Mouse (Mus musculus): ENCODE data around the gene Gm20517. TPM values are rescaled to one million over a fixed set of nuclear protein-coding genes. Genes with fewer than 3 reads are reported as not detected.
A peak's percentile ranks its signal among the peaks of the same experiment; 100 is the strongest.

The Gm20517 gene
- polyA plus RNA-seq, 1 experiment from 2014 or later: 1.1 TPM

GRCm38 (mm10) chr17:47630678-47631065, 19.3 kb downstream of the Gm20517 start, which contains the start of gene Usp49:
Gene Usp49, plus strand, starts transcription at chr17:47630690.
- Histone ChIP-seq H3K27ac (replicated peaks) (peak within 1 kb of the TSS; percentile 93), H3K9me3 (ENCODE audit: control insufficient read depth, low read length) (no peaks in the 10 kb centered on the region), H3K4me3 (ENCODE audit: low read depth, low read length) (peak within 1 kb of the TSS; percentile 79), H3K27me3 (ENCODE audit: control insufficient read depth, insufficient read depth, low read length) (no peaks in the 10 kb centered on the region), H3K36me3 (ENCODE audit: control insufficient read depth, insufficient read depth, low read length) (peaks cover 7% of the 10 kb centered on the region; the same call in 1 of the 2 replicates), H3K4me1 (replicated peaks; ENCODE audit: control insufficient read depth, insufficient read depth) (peaks cover 3% of the 10 kb centered on the region; the same call in 1 of the 2 replicates), H3K4me2 (replicated peaks; ENCODE audit: low read depth) (peak within 1 kb of the TSS; percentile 98), H3K9ac (ENCODE audit: low read length) (peak within 1 kb of the TSS; percentile 68)
- DNase-seq (ENCODE audit: low spot score): no peak
- TF ChIP-seq EP300 (optimal IDR thresholded peaks at IDR 0.05) (no peak), CTCF (IDR thresholded peaks at IDR 0.05; ENCODE audit: low read depth) (no peak)
- no peak for ATAC-seq (ENCODE audit: low FRiP score, low TSS enrichment)
- 0% methylated on average over 3 of the region's 3 CpGs for WGBS

- Histone ChIP-seq H3K9me3 (ENCODE audit: control insufficient read depth, low read length) (no peaks in the 10 kb centered on the region), H3K9ac (ENCODE audit: low read length) (no peak overlapping the region), H3K4me3 (ENCODE audit: low read depth, low read length) (no peak overlapping the region), H3K4me1 (replicated peaks; ENCODE audit: control insufficient read depth, insufficient read depth) (peaks cover 3% of the 10 kb centered on the region; the same call in 1 of the 2 replicates), H3K27ac (replicated peaks) (no peak overlapping the region), H3K27me3 (ENCODE audit: control insufficient read depth, insufficient read depth, low read length) (no peaks in the 10 kb centered on the region), H3K36me3 (ENCODE audit: control insufficient read depth, insufficient read depth, low read length) (no peaks in the 10 kb centered on the region; the same call in 1 of the 2 replicates), H3K4me2 (replicated peaks; ENCODE audit: low read depth) (no peak overlapping the region)
- 67% methylated on average over 4 of the region's 4 CpGs for WGBS
- DNase-seq (ENCODE audit: low spot score) (no peak), ATAC-seq (ENCODE audit: low FRiP score, low TSS enrichment) (no peak)
- TF ChIP-seq CTCF (IDR thresholded peaks at IDR 0.05; ENCODE audit: low read depth): no peak
- TF ChIP-seq EP300 (optimal IDR thresholded peaks at IDR 0.05): no peak
These were observed 20.9 kb downstream of the Gm20517 start for GRCm38 (mm10) chr17:47632181-47632840.

GRCm38 (mm10) chr17:47633999-47634770, 22.8 kb downstream of the Gm20517 start:
- 65% methylated on average over 7 of the region's 7 CpGs for WGBS
- peak overlapping the region; percentile 8; the same call in 1 of the 2 replicates for H3K27ac ChIP-seq (replicated peaks)
- H3K36me3 ChIP-seq (ENCODE audit: control insufficient read depth, insufficient read depth, low read length): no peaks in the 10 kb centered on the region; the same call in 1 of the 2 replicates
- H3K4me2 ChIP-seq (replicated peaks; ENCODE audit: low read depth): no peak overlapping the region
- no peak for TF ChIP-seq CTCF (IDR thresholded peaks at IDR 0.05; ENCODE audit: low read depth)
- TF ChIP-seq EP300 (optimal IDR thresholded peaks at IDR 0.05): no peak
- H3K27me3 ChIP-seq (ENCODE audit: control insufficient read depth, insufficient read depth, low read length): no peaks in the 10 kb centered on the region
- DNase-seq (ENCODE audit: low spot score): peak; percentile 57
- no peaks in the 10 kb centered on the region for H3K9me3 ChIP-seq (ENCODE audit: control insufficient read depth, low read length)
- peaks cover 3% of the 10 kb centered on the region; the same call in 1 of the 2 replicates for H3K4me1 ChIP-seq (replicated peaks; ENCODE audit: control insufficient read depth, insufficient read depth)
- no peak overlapping the region for H3K9ac ChIP-seq (ENCODE audit: low read length)
- no peak overlapping the region for H3K4me3 ChIP-seq (ENCODE audit: low read depth, low read length)
- peak; percentile 80 for ATAC-seq (ENCODE audit: low FRiP score, low TSS enrichment)

- no peaks in the 10 kb centered on the region for H3K27me3 ChIP-seq (ENCODE audit: control insufficient read depth, insufficient read depth, low read length)
- H3K4me3 ChIP-seq (ENCODE audit: low read depth, low read length): no peak overlapping the region
- no peak overlapping the region for H3K4me2 ChIP-seq (replicated peaks; ENCODE audit: low read depth)
- no peak overlapping the region for H3K9ac ChIP-seq (ENCODE audit: low read length)
- ATAC-seq (ENCODE audit: low FRiP score, low TSS enrichment) (no peak), DNase-seq (ENCODE audit: low spot score) (no peak)
- no peak overlapping the region for H3K27ac ChIP-seq (replicated peaks)
- no peaks in the 10 kb centered on the region for H3K36me3 ChIP-seq (ENCODE audit: control insufficient read depth, insufficient read depth, low read length)
- TF ChIP-seq EP300 (optimal IDR thresholded peaks at IDR 0.05) (no peak), CTCF (IDR thresholded peaks at IDR 0.05; ENCODE audit: low read depth) (peak; percentile 36)
- no peaks in the 10 kb centered on the region for H3K9me3 ChIP-seq (ENCODE audit: control insufficient read depth, low read length)
- H3K4me1 ChIP-seq (replicated peaks; ENCODE audit: control insufficient read depth, insufficient read depth): no peaks in the 10 kb centered on the region
- WGBS: 69% methylated on average over 2 of the region's 2 CpGs
These were observed 31.6 kb downstream of the Gm20517 start for GRCm38 (mm10) chr17:47642992-47643391.

- WGBS: 90% methylated on average over 1 of the region's 1 CpGs
- no peaks in the 10 kb centered on the region for H3K27me3 ChIP-seq (ENCODE audit: control insufficient read depth, insufficient read depth, low read length)
- ATAC-seq (ENCODE audit: low FRiP score, low TSS enrichment) (peak; percentile 45; the same call in 1 of the 2 replicates), DNase-seq (ENCODE audit: low spot score) (peak; percentile 85)
- H3K9ac ChIP-seq (ENCODE audit: low read length): no peak overlapping the region
- no peaks in the 10 kb centered on the region for H3K4me1 ChIP-seq (replicated peaks; ENCODE audit: control insufficient read depth, insufficient read depth)
- H3K9me3 ChIP-seq (ENCODE audit: control insufficient read depth, low read length): no peaks in the 10 kb centered on the region
- no peak overlapping the region for H3K4me2 ChIP-seq (replicated peaks; ENCODE audit: low read depth)
- no peak overlapping the region for H3K4me3 ChIP-seq (ENCODE audit: low read depth, low read length)
- TF ChIP-seq CTCF (IDR thresholded peaks at IDR 0.05; ENCODE audit: low read depth) (peak; percentile 83), EP300 (optimal IDR thresholded peaks at IDR 0.05) (no peak)
- H3K36me3 ChIP-seq (ENCODE audit: control insufficient read depth, insufficient read depth, low read length): no peaks in the 10 kb centered on the region
- H3K27ac ChIP-seq (replicated peaks): no peak overlapping the region
These were observed 35.3 kb downstream of the Gm20517 start for GRCm38 (mm10) chr17:47646683-47647082.

Data from stomach, postnatal 0 days (tissue).